Comparison of ENCODE assay signal across 28 mouse cellular contexts in genomic region chr10:69951426-69951825, GRCm38 (mm10).
"Had no signal": no experiment of that assay in that cellular context is flagged by ENCODE, and none has a peak within 500 bp of the region (broad histone marks: within the 10 kb centered on the region; RNA-seq: fewer than 3 reads in every experiment).

No protein-coding gene starts in this region.

- H3K4me3 ChIP-seq: limb, embryonic 10.5 days; limb, embryonic 12.5 days; limb, embryonic 13.5 days; limb, embryonic 15.5 days; liver, embryonic 12.5 days; liver, embryonic 13.5 days; liver, embryonic 15.5 days; lung, embryonic 15.5 days; megakaryocyte, embryonic 14.5 days; midbrain, embryonic 10.5 days; midbrain, embryonic 12.5 days; midbrain, embryonic 13.5 days; midbrain, embryonic 15.5 days; myocyte; neural tube, embryonic 12.5 days; neural tube, embryonic 13.5 days had no signal

- H3K9me3 ChIP-seq: limb, embryonic 10.5 days; limb, embryonic 12.5 days; limb, embryonic 13.5 days; limb, embryonic 15.5 days; liver, embryonic 12.5 days; liver, embryonic 13.5 days; liver, embryonic 15.5 days; lung, embryonic 15.5 days; midbrain, embryonic 10.5 days; midbrain, embryonic 12.5 days; midbrain, embryonic 13.5 days; midbrain, embryonic 15.5 days; neural tube, embryonic 12.5 days; neural tube, embryonic 13.5 days had no signal

- H3K27ac ChIP-seq: limb, embryonic 10.5 days; limb, embryonic 12.5 days; limb, embryonic 13.5 days; limb, embryonic 15.5 days; liver, embryonic 12.5 days; liver, embryonic 13.5 days; liver, embryonic 14.5 days; liver, embryonic 15.5 days; lung, embryonic 15.5 days; macrophage; midbrain, embryonic 10.5 days; midbrain, embryonic 12.5 days; midbrain, embryonic 13.5 days; midbrain, embryonic 15.5 days; neural tube, embryonic 12.5 days; neural tube, embryonic 13.5 days had no signal

- H3K9ac ChIP-seq: limb, embryonic 12.5 days; limb, embryonic 13.5 days; limb, embryonic 15.5 days; liver, embryonic 12.5 days; liver, embryonic 13.5 days; liver, embryonic 14.5 days; liver, embryonic 15.5 days; liver, postnatal 0 days; lung, embryonic 14.5 days; lung, embryonic 15.5 days; midbrain, embryonic 12.5 days; midbrain, embryonic 13.5 days; midbrain, embryonic 15.5 days; neural tube, embryonic 12.5 days; neural tube, embryonic 13.5 days had no signal

- H3K27me3 ChIP-seq: limb, embryonic 12.5 days; limb, embryonic 13.5 days; limb, embryonic 15.5 days; liver, embryonic 12.5 days; liver, embryonic 13.5 days; liver, embryonic 15.5 days; lung, embryonic 15.5 days; megakaryocyte, embryonic 14.5 days; midbrain, embryonic 12.5 days; midbrain, embryonic 13.5 days; midbrain, embryonic 15.5 days; neural tube, embryonic 12.5 days; neural tube, embryonic 13.5 days had no signal

- DNase-seq: left cerebral cortex, postnatal 4 days; liver; liver, embryonic 13.5 days; liver, postnatal 0 days; lung, adult 18-20 months; lung, adult 2 months; lung, embryonic 14.5 days; lung, postnatal 14 days; lung, postnatal 36 days; lung, postnatal 4 days; midbrain, embryonic 14.5 days had no signal

- H3K4me1 ChIP-seq: limb, embryonic 10.5 days; liver, embryonic 12.5 days; liver, embryonic 13.5 days; liver, embryonic 15.5 days; megakaryocyte, embryonic 14.5 days; midbrain, embryonic 12.5 days; midbrain, embryonic 13.5 days; neural tube, embryonic 12.5 days had no signal

- H3K36me3 ChIP-seq: liver, embryonic 12.5 days; liver, embryonic 13.5 days; liver, embryonic 15.5 days; lung, embryonic 15.5 days had no signal
